Mouse (Mus musculus): ENCODE measurements at regions not wholly inside any gene's neighbourhood (a gene's known extent, or its start where the extent isn't known, plus 50 kb on each side); places are given as distances from the start of the nearest gene placed in this dataset.

DNA sequence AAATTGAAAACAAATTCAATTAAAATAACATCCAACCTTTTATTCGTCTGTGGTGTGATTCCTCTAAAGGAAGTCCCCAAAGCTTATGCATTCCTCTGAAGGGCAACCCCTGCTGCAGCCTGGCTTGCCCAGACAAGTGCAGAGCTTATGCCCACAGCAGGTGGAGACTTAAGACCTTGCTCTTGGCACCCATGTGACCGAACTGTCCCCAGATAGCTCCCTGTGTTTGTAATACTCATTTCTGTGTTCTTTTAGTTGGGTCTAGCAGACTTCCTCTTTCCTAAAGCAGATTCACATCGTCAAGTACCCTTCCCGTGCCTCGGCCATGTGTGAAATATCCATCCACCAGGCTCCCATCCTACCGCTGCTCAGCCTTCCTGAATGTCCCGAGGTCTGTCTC, 723.1 kb upstream of the 4930452B06Rik start:
- no peak overlapping the region for H3K4me3 ChIP-seq (ENCODE audit: control insufficient read depth, insufficient read depth, low read length)
- WGBS: 39% methylated on average over 7 of the region's 7 CpGs
- H3K4me1 ChIP-seq (replicated peaks; ENCODE audit: control insufficient read depth, insufficient read depth, low read length): no peaks in the 10 kb centered on the region
- no peak overlapping the region for H3K27ac ChIP-seq (ENCODE audit: control insufficient read depth, insufficient read depth, low read length)
- TF ChIP-seq POLR2A (IDR thresholded peaks at IDR 0.05; ENCODE audit: control insufficient read depth, extremely low read depth, insufficient read depth, low read length, poor library complexity) (no peak), CTCF (IDR thresholded peaks at IDR 0.05; ENCODE audit: borderline replicate concordance, control insufficient read depth, extremely low read depth, insufficient read depth, low read length, poor library complexity) (no peak)
- no peaks in the 10 kb centered on the region for H3K27me3 ChIP-seq (ENCODE audit: control insufficient read depth, insufficient read depth, low read length)
- no peaks in the 10 kb centered on the region for H3K36me3 ChIP-seq (ENCODE audit: control insufficient read depth, insufficient read depth, low read length)
- DNase-seq: no peak

Measured in thymus, adult 2 months (tissue).